Mouse (Mus musculus): ENCODE data around the gene Tada2a. TPM values are rescaled to one million over a fixed set of nuclear protein-coding genes. Genes with fewer than 3 reads are reported as not detected.

The Tada2a gene
- polyA plus RNA-seq, 1 experiment: 30.5 TPM

- TF ChIP-seq CTCF (IDR thresholded peaks at IDR 0.05; ENCODE audit: control insufficient read depth, insufficient read depth, low read length) (no peak), POLR2A (IDR thresholded peaks at IDR 0.05; ENCODE audit: borderline replicate concordance, control insufficient read depth, low read depth, low read length) (no peak)
- H3K4me3 ChIP-seq (replicated peaks; ENCODE audit: control insufficient read depth, low read depth, low read length): no peak overlapping the region
- 86% methylated on average over 4 of the region's 4 CpGs for WGBS
- H3K27ac ChIP-seq (ENCODE audit: control insufficient read depth, insufficient read depth, low read depth, low read length, poor library complexity): no peak overlapping the region
- no peaks in the 10 kb centered on the region for H3K4me1 ChIP-seq (ENCODE audit: control insufficient read depth, insufficient read depth, low read length)
Measured at GRCm38 (mm10) chr11:84156535-84157262, 27.3 kb upstream of the Tada2a start.

GRCm38 (mm10) chr11:84150884-84151283, 21.5 kb upstream of the Tada2a start:
- no peak overlapping the region for H3K4me3 ChIP-seq (replicated peaks; ENCODE audit: control insufficient read depth, low read depth, low read length)
- no peaks in the 10 kb centered on the region for H3K4me1 ChIP-seq (ENCODE audit: control insufficient read depth, insufficient read depth, low read length)
- H3K27ac ChIP-seq (ENCODE audit: control insufficient read depth, insufficient read depth, low read depth, low read length, poor library complexity): no peak overlapping the region
- TF ChIP-seq POLR2A (IDR thresholded peaks at IDR 0.05; ENCODE audit: borderline replicate concordance, control insufficient read depth, low read depth, low read length) (no peak), CTCF (IDR thresholded peaks at IDR 0.05; ENCODE audit: control insufficient read depth, insufficient read depth, low read length) (0 out of 2 replicates have a peak, but pooled peaks have one; percentile 15)
- WGBS: 61% methylated on average over 2 of the region's 2 CpGs

- H3K4me1 ChIP-seq (ENCODE audit: control insufficient read depth, insufficient read depth, low read length): no peaks in the 10 kb centered on the region
- 77% methylated on average over 3 of the region's 3 CpGs for WGBS
- H3K4me3 ChIP-seq (replicated peaks; ENCODE audit: control insufficient read depth, low read depth, low read length): no peak overlapping the region
- no peak for TF ChIP-seq POLR2A (IDR thresholded peaks at IDR 0.05; ENCODE audit: borderline replicate concordance, control insufficient read depth, low read depth, low read length)
- TF ChIP-seq CTCF (IDR thresholded peaks at IDR 0.05; ENCODE audit: control insufficient read depth, insufficient read depth, low read length): no peak
- no peak overlapping the region for H3K27ac ChIP-seq (ENCODE audit: control insufficient read depth, insufficient read depth, low read depth, low read length, poor library complexity)
Measured at GRCm38 (mm10) chr11:84146081-84146480, 16.7 kb upstream of the Tada2a start.

- TF ChIP-seq POLR2A (IDR thresholded peaks at IDR 0.05; ENCODE audit: borderline replicate concordance, control insufficient read depth, low read depth, low read length) (no peak), CTCF (IDR thresholded peaks at IDR 0.05; ENCODE audit: control insufficient read depth, insufficient read depth, low read length) (no peak)
- Histone ChIP-seq H3K4me1 (ENCODE audit: control insufficient read depth, insufficient read depth, low read length) (no peaks in the 10 kb centered on the region), H3K27ac (ENCODE audit: control insufficient read depth, insufficient read depth, low read depth, low read length, poor library complexity) (no peak overlapping the region), H3K4me3 (replicated peaks; ENCODE audit: control insufficient read depth, low read depth, low read length) (no peak overlapping the region)
- 67% methylated on average over 10 of the region's 10 CpGs for WGBS
Measured at GRCm38 (mm10) chr11:84145201-84145798, 15.9 kb upstream of the Tada2a start.

- WGBS: 36% methylated on average over 2 of the region's 2 CpGs
- no peak for TF ChIP-seq POLR2A (IDR thresholded peaks at IDR 0.05; ENCODE audit: borderline replicate concordance, control insufficient read depth, low read depth, low read length)
- TF ChIP-seq CTCF (IDR thresholded peaks at IDR 0.05; ENCODE audit: control insufficient read depth, insufficient read depth, low read length): no peak
- Histone ChIP-seq H3K4me1 (ENCODE audit: control insufficient read depth, insufficient read depth, low read length) (no peaks in the 10 kb centered on the region), H3K27ac (ENCODE audit: control insufficient read depth, insufficient read depth, low read depth, low read length, poor library complexity) (no peak overlapping the region), H3K4me3 (replicated peaks; ENCODE audit: control insufficient read depth, low read depth, low read length) (no peak overlapping the region)
Measured at GRCm38 (mm10) chr11:84141752-84142151, 12.4 kb upstream of the Tada2a start.

- no peak overlapping the region for H3K4me3 ChIP-seq (replicated peaks; ENCODE audit: control insufficient read depth, low read depth, low read length)
- TF ChIP-seq CTCF (IDR thresholded peaks at IDR 0.05; ENCODE audit: control insufficient read depth, insufficient read depth, low read length) (no peak), POLR2A (IDR thresholded peaks at IDR 0.05; ENCODE audit: borderline replicate concordance, control insufficient read depth, low read depth, low read length) (no peak)
- H3K4me1 ChIP-seq (ENCODE audit: control insufficient read depth, insufficient read depth, low read length): no peaks in the 10 kb centered on the region
- WGBS: 83% methylated on average over 3 of the region's 3 CpGs
- H3K27ac ChIP-seq (ENCODE audit: control insufficient read depth, insufficient read depth, low read depth, low read length, poor library complexity): no peak overlapping the region
Measured at GRCm38 (mm10) chr11:84136453-84136852, 7.1 kb upstream of the Tada2a start.

- WGBS: 85% methylated on average over 2 of the region's 2 CpGs
- no peaks in the 10 kb centered on the region for H3K4me1 ChIP-seq (ENCODE audit: control insufficient read depth, insufficient read depth, low read length)
- TF ChIP-seq CTCF (IDR thresholded peaks at IDR 0.05; ENCODE audit: control insufficient read depth, insufficient read depth, low read length) (no peak), POLR2A (IDR thresholded peaks at IDR 0.05; ENCODE audit: borderline replicate concordance, control insufficient read depth, low read depth, low read length) (no peak)
- no peak overlapping the region for H3K27ac ChIP-seq (ENCODE audit: control insufficient read depth, insufficient read depth, low read depth, low read length, poor library complexity)
- H3K4me3 ChIP-seq (replicated peaks; ENCODE audit: control insufficient read depth, low read depth, low read length): no peak overlapping the region
Measured at GRCm38 (mm10) chr11:84134331-84134860, 5.0 kb upstream of the Tada2a start.

GRCm38 (mm10) chr11:84129799-84130185, 392 bp upstream of the Tada2a start:
- no peak for TF ChIP-seq POLR2A (IDR thresholded peaks at IDR 0.05; ENCODE audit: borderline replicate concordance, control insufficient read depth, low read depth, low read length)
- no peak for TF ChIP-seq CTCF (IDR thresholded peaks at IDR 0.05; ENCODE audit: control insufficient read depth, insufficient read depth, low read length)
- 7% methylated on average over 11 of the region's 11 CpGs for WGBS
- peak overlapping the region; percentile 90 for H3K4me3 ChIP-seq (replicated peaks; ENCODE audit: control insufficient read depth, low read depth, low read length)

More at GRCm38 (mm10) chr11:84129799-84130185, 392 bp upstream of the Tada2a start:
- no peaks in the 10 kb centered on the region for H3K4me1 ChIP-seq (ENCODE audit: control insufficient read depth, insufficient read depth, low read length)
- no peak overlapping the region for H3K27ac ChIP-seq (ENCODE audit: control insufficient read depth, insufficient read depth, low read depth, low read length, poor library complexity)

Data from bone marrow, adult 2 months (tissue).